Mouse (Mus musculus): ENCODE results near the gene Naaladl2.
"Not testable (repeated sequence)": the region's sequence is repeated elsewhere in the genome, so short reads cannot be mapped to it uniquely, and the experiment has no call there.

Gene Naaladl2

DNA sequence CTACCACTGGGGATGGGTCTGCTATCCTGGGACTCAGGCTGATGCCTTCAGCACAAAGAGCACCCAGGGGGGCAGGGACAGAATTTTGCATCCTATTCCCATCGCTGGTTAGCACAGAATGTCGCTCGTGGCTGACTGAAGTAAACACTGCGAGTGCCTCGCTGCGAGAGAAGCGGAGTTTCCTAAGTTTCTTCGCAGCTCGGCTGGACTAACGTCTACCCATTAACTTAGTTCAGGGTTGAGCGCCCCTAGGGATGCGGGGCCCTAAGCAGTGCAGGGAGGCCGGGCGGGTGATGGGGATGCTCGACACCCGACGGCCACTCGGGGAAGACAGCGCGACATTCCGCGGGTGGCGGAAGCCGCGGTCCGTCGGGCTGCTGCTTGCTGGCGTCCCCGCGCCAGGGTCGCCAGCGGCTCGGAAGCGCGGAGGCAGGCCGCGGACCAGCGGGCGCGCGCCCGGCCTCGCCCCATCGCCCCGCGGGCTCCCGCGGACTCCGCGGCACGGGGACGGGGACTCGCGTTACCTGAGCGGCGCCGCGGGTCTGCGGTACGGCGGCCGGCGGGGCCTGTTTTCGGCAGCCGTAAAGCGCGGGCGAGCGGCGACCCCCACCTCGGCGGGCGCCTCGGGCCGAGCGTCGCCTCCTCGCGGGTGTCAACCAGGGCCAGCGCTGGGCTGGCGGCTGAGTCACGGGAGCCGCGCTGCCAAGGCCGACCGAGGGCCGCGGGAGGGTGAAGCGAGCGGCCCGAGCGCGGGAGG is at the start of gene Naaladl2:
Gene Naaladl2, minus strand, starts transcription at position 707 of the 757 bp plus-strand sequence.
- DNase-seq (ENCODE audit: low spot score), result no peak

DNA sequence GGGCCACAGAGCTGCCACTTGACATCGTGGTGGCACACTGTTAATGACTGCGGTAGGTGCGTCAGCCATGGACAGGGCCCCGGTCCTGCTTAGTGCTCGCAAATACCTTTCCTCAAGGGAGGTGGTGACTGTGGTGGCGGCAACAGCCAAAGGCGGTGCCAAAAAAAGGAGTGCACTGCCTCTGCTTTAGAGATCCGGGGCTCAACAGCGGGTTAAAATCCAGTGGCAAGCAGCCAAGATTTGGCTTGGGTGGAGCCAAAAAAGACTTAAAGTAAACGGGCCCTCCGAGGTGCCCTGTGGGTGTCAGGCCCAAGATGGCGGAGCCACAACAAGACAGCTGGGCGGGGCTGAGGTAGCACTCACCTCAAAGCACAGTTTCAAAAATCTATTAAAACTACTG is 7.7 kb upstream of the Naaladl2 start:
- DNase-seq (ENCODE audit: low spot score), result no peak

DNA sequence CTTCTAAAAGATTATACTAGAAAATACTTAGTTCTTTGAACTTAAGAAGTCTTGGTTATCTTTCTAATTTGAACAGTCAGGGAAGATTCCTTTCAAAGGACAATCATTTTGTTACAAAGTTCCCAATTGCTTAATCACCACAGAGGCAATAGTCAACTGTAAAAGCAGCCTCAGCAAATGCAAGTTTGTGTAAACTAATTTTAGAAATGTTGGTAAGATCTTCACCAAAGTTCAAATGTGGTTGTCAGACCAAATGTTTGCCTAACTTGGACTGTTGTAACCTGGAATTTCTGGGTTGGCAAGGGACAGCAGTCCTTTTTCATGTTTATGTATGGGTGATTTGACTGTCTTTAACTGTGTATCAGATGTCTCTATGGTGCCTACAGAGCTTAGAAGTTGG is 3.2 kb upstream of the Naaladl2 start:
- DNase-seq (ENCODE audit: low spot score), result no peak

DNA sequence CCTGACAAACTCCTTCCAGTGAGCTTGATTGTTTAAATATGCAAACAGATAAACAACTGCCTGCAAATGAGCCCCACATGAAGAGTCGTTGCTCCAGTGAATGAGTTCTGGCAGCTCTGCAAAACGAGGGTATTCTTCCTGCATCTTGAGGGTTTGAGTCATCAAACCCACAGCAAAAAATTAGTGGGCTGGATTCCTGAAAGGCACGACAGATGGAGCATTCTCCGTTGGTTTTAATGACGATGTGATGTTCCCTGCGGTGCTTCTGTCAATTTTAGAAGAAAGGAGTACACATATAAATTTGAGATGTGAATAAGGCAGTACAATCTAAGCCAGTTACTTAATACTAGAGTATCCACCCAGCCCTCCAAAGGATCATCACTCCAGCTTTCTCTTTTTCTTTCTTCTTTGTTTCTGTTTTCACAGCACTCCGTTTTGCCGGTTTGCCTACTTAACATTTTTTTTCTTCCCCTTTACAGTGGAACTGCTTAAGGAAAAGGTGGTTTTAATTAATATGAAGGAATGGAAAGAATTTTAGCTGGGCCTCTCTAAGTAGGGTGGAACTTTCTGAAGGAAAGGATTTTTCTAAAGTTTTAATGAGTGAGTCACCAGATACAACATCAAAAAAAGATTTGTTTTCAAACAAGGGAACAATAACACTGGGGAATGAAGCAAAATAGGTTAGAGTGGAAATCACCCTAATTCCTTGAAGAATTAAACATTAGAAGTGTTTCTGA is 1.1 kb upstream of the Naaladl2 start:
- no peak for DNase-seq (ENCODE audit: low spot score)

DNA sequence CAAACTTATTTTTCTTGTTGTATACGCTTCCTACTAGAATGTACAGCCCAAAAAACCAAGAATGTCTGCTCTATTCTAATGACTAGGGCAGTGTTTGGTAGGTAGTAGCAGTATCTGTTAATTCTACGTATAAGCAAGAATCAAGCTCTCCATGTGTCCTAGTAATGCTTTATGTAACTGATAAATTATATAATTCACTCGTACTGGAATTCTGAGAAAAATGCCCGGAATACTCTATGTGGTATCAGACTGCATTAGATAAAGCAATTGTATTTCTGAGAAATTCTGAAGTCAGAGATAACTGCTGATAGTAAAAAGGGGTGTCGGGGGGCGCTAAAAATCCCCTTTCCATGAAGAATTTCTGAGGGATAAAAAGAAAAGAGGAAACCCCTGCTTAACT is 950 bp downstream of the Naaladl2 start:
- no peak for DNase-seq (ENCODE audit: low spot score)

DNA sequence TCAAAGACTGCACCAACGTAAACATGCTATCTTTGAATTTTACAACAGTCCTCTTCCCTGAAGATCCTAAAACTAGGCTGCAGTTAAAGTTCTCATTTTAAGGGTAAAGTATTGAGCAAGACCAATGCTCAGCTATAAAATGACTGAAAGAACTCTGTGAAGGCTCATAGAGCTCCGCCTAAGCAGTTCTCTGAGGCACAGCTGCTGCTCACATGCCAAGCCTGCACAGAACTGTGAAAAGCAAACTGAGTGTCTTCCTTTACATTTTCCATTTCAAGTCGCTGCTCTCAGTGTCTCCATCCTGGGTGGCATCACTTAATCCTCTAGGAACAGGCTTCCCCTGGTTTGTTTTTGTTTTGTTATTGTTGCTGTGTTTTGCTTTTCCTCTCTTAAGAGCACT is 12.2 kb downstream of the Naaladl2 start:
- no peak for DNase-seq (ENCODE audit: low spot score)

DNA sequence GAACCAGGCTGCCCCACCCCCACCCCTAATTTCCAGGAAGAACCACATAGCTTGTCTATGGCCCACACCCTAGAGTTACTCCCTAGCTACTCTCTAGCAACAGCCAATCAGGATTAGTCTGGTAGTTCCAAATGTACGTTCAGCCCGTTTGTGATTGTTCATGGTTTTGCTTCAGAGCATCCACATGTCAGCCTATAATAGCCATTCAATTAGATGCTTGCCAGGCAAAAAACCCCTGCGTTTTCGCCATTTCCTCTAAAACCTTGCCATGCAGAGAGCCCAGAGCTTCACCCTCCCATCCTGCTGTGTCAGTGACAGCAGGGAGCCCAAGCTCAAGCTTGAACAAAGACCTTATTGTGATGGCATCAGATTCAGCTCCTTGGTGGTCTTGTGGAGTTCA is 16.2 kb downstream of the Naaladl2 start:
- DNase-seq (ENCODE audit: low spot score), result no peak

DNA sequence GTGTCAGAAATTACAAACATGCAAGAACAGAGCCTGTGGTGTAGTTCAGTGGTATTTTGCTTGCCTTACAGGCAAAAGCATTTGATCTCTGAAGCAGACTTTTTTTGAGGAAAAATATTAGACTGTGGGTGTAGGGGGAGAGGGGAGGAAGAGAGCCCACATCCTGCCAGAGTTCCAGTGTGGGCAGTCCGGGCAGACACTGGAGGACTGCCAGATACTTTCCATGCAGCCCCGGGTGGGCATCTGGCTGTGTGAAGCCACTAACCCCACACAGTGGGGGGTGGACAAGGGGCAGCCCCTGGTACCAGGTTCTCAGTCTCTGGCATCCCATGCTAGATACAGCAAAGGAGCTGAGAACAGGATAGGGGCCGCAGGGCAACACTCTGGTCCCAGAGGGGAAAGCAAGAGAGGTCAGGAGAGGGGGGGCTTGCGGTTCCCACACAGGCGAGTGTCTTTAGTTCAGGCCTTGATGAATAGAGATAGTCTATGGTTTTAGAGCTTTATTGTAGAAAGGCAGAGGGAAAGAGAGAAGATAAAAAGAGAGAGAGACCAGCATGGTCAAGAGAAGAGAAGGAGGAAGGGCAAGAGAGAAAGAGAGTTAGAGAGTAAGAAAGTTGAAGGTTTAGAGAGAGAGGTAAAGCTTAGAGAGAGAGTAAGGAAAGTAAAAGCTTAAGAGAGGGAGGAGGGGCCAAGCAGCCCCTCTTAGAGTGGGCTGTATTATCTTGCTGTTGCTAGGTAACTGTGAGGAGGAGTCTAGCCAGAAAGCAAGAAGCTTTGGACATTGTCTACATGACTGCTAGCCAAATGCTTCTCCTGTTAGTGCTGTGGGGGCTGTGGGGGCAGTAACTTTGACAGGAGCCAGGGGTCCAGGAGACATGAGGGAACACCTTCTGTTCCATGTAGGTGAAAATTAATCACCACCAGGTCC is 18.9 kb downstream of the Naaladl2 start:
- no peak for DNase-seq (ENCODE audit: low spot score)

DNA sequence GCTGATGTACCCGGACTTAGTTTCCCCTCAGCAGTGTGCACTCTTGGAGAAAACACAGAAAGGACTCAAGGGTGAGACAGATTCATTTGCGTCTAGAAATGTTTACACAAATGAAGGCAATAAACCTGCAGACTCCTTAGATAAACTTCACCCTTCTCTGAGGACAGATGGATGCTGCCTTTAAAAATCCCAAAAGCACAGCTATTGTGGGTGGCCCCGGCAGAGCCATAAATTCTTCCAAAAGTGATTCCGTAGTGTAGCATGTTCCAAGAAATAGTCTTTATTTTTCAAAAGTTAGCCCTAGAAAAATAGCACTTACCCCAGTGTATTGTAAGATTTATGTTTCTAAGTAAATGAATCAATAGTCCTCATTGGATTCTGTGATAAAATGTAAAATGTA is 31.0 kb downstream of the Naaladl2 start:
- DNase-seq (ENCODE audit: low spot score), result no peak

DNA sequence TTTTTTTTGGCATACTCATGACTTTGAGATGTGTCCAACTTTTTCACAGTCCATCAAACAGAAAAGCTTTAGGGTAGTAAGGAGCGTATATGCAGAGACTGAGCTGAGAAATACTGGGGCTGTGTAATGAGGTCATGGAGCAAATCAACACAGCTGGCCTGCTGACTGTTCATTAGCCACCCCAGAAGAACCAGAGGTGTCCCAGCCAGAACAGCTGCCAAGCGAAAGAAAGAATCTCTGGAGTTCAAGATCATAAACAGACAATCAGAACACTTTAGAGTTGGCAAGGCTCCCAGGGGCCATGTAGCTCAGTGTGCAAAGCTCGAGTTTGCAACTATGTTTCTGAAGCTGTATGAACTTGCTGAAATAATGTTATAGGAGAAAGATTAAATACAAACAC is 35.1 kb downstream of the Naaladl2 start:
- DNase-seq (ENCODE audit: low spot score), result no peak

DNA sequence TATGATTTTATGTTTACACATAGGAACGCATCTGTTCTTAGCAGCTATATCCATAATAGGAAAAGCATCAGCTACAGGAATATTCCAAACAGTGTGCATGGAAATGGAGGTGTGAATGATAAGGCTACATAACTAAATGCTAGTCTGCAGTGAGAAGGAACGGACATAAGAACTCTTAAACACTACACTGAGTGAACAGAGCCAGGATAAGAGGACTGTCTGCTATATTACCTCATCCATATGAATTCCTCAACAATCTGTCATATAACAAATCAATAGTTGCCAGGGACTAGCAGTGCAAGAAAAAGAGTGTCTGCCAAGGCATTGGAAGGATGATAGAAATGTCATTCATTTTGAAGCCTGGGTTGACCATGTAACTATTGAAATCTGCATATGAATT is 51.1 kb downstream of the Naaladl2 start:
- DNase-seq (ENCODE audit: low spot score), result no peak

DNA sequence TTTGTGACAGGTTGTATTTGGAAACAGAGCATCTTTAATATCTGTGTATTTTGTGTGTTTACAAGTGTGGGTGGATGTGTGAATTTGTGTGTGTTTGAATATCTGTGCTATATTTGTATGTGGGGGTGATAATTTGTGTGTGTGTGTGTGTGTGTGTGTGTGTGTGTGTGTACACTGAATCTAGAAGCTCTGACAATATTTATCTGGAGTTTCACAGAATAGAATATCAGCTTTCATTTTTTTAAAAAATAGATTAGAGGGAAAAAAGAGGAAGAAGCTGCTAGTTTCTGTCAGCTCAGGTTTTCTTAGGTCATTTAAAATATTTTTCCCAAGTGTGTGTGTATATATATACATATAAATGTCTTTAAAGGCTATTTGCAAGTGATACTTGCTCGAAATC is 68.3 kb downstream of the Naaladl2 start:
- DNase-seq (ENCODE audit: low spot score), result no peak

DNA sequence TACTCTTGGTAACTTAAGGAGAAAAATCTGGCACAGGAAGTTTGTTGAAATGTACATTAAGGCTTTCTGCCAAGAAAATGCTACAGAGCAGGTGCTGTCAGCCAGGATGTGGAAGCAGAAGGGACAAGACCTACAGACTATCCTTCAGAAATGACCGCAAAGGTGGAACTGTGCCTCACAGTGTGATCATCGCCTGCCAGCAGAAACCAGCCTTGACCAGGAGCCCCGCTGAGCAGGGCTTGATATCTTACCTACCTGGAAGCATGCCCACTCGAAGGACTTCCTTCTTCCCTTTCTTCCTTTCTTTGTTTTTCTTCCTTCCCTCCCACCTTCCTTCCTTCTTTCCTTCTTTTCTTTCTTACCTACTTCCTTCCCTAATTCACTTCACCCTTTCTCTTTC is 69.8 kb downstream of the Naaladl2 start:
- DNase-seq (ENCODE audit: low spot score), result no peak

DNA sequence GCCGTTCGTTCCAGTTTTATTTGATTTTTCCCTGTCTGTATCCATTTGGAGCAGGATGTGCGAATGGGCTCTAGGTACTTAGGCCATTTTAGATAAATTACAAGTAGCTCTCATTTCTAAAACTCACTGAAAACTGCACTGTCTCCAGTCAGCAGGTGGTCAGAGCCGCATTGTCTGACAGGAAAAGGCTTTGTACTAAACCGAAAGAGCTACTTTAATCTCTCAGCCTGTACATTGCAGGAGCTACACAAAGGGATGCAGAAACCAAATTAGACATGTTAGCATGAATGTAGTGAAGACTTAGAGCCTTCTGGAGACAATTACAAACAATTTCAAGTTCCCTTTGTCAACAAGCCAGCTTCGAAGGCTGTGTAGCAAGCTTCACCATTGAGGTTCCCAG is 70.2 kb downstream of the Naaladl2 start:
- DNase-seq (ENCODE audit: low spot score), result no peak

DNA sequence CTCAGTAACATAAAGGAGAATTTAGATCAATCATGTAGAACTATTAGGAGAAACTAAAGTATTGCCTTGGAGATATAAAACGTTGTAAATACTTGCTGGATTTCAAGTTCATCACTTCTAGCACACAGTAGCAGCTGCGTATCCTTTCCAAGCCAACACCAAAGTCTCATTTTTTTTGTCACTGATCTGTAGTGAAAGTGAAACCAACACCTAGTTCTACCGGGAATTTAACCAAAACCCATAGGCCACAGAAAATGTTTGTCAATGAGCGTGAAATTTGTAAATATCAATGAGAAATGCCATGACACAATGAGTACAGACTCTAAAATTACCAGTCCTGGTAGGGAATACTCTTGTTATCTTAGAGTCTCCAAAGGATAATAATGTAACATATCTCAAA is 80.8 kb downstream of the Naaladl2 start:
- DNase-seq (ENCODE audit: low spot score), result no peak

DNA sequence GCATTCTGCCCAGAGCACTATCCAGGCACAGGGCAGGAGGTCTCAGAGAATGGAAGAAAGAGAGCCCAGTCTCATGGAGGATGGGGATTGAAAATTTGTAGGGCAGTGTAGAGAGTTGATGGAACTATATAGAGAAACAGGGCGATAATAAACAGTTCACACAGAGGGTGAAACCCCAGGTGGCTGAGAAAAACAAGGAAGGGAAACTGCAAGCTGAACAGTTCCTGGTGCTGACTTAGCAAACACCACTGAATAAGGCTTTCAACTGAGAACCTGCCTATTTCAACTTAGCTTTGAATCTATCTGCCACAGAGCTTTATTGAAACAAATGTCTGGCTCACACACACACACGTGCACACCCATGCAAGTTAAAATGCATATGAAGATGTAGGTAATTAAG is 91.1 kb downstream of the Naaladl2 start:
- DNase-seq (ENCODE audit: low spot score), result no peak

DNA sequence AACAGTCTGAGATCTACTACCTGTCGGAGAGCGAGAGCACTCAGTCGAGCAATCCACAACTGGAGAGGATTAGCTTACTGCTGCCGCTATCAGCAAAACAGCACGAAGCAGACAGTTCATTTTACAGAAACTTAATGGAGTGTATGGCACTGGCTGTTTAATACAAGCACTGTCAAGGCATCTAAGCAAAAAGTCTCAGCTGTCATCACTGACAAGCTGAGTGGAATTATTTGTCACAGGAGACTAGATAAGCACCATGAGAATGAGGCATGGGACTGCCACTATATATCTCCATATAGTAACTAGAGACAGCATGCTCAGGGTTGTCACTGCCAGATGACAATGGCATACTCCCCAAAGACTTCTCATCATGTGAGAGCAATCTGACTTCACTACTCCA is 124.1 kb downstream of the Naaladl2 start:
- DNase-seq (ENCODE audit: low spot score), result no peak

DNA sequence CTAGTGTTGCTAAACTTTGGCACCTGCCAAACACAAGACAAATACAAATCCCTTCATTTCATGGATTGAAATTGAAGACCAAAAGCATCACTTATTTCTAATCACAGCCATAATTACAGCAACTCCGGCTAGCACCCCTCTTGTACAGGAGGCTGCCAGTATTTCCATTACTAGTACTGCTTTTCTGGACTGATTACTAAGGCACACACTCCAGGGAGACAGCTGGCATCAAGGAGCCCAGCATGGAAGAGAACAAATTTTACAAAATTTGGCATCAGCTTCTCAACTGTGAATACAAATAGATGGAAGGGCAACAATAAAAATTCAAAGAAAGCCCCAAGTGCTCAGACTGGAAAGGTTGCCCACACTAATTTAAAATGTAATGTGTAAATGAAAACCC is 133.3 kb downstream of the Naaladl2 start:
- DNase-seq (ENCODE audit: low spot score), result no peak

DNA sequence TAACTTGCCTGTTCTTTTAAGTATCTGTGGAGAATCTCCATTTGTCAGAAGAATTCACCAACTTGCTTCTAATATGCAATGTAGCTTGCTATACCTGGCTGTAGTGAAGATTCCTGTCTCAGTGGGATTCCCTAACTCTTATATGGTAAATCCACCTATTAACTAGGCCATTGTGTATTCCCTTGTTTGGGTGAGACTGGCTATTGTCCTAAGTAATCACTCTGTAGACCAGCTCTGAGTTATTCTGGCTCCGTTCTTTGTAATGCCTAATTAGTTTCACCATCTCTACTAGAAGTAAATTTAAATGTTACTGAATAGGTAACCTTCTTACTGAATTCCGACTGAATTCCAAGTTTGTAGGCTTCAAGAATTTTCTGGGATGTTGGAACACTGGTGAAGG is 137.3 kb downstream of the Naaladl2 start:
- DNase-seq (ENCODE audit: low spot score), result not testable (repeated sequence)

DNA sequence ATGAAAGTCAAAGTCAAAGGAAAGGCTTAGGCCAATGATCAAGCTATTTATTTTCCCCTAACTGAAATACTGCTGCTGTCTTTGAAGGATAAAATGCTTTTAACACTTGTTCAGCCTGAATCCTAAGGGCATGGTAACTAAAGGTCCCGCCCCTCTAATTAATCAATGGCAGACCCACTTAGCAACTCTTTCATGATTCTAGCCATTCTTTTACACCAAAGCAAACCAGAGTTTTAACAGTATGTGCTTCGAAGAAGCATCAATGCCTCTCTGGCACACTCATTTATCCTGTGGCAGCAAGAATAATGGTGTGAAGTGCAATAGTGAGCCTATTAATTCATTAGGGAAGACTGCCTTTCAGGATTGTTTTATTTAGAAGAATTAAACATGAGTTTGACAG is 151.5 kb downstream of the Naaladl2 start:
- DNase-seq (ENCODE audit: low spot score), result no peak

DNA sequence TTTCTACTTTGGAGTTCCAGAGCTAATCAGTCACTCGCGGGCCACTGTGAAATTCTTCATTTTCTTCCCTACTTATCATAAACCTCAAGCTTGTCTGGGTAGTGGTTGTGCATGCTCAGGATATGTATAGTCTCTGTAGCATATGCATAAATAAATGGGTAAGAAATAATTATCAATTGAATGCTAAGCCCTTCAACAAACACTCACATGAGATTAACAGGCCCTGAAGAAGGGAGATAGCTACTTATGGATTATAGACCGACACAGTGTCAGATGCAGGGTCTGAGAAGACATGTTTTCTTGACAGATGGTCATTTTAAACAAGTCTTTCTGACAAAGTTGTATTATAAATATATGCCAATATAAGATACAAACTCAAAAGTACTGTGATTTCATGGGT is 152.0 kb downstream of the Naaladl2 start:
- no peak for DNase-seq (ENCODE audit: low spot score)

DNA sequence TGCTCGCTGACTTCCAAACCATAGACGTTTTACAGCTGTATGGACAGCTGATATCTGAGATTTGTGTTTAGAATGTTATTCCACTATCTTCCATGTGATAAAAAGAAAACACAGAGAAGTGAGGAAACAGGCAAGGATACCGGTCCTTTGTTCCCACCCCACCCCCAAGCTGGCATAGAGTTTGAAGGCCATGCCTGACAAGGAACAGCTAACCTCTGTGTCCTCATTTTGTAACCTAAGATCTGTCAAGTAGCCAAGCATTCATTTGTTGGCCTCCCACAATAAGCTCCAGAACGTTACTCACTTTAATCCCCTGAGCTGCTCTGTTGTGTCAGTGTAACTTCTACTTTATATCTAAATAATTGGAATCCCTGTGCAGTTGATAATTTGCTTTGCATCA is 161.9 kb downstream of the Naaladl2 start:
- DNase-seq (ENCODE audit: low spot score), result no peak

DNA sequence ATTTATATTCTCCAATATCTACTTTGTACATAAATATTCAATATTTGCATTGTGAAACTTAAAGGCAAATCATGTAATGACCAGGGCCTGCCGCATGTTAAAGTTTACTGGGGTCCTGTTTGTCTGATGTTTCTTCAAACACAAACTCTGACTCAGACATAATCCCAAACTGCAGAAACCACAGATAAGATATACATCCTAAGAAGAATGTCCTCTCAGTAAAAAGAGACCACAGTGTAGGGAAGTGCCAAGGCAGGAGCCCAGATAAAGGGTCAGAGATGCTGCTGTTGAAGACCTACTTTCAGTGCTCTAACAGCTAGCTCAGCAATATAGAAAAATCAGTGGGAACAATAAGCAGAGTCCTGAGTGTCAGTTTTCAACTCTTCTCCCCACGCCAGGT is 201.9 kb downstream of the Naaladl2 start:
- no peak for DNase-seq (ENCODE audit: low spot score)

All from adipocyte (in vitro differentiated cells).